Mouse (Mus musculus) forebrain, embryonic 16.5 days (tissue): ENCODE measurements around the gene Cacna1g. TPM values are rescaled to one million over a fixed set of nuclear protein-coding genes. Genes with fewer than 3 reads are reported as not detected.

Experiments used
- ATAC-seq: fragments of 200-750 bp; cut with Nextera tagmentation; 2 replicates; pipeline ENCODE4 v1.8.0; 2017; ENCODE audit warnings: mild to moderate bottlenecking, moderate library complexity
- H3K27ac ChIP-seq: fragments of 300-500 bp; sonication (generic); 2 replicates; pipeline ENCODE4 v1.5.1; 2014; ENCODE audit warnings: low read length, control low read depth
- H3K27me3 ChIP-seq: fragments of 300-500 bp; sonication (generic); replicated peaks from 2 replicates; pipeline ENCODE4 v1.6.1; 2014; ENCODE audit warnings: low read length; ENCODE audit not compliant: control insufficient read depth, insufficient read depth
- H3K36me3 ChIP-seq: fragments of 300-500 bp; sonication (generic); 2 replicates; pipeline ENCODE4 v1.6.1; 2014; ENCODE audit not compliant: control insufficient read depth, insufficient read depth
- H3K4me1 ChIP-seq: fragments of 300-500 bp; sonication (generic); replicated peaks from 2 replicates; pipeline ENCODE4 v1.6.1; 2014; ENCODE audit warnings: low read length; ENCODE audit not compliant: control insufficient read depth, insufficient read depth
- H3K4me2 ChIP-seq: fragments of 300-500 bp; sonication (generic); 2 replicates; pipeline ENCODE4 v1.6.1; 2014; ENCODE audit warnings: mild to moderate bottlenecking, low read length, control low read depth
- H3K4me3 ChIP-seq: fragments of 300-500 bp; sonication (generic); replicated peaks from 2 replicates; pipeline ENCODE4 v1.5.1; 2014; ENCODE audit warnings: mild to moderate bottlenecking, low read length, control low read depth
- H3K9ac ChIP-seq: fragments of 300-500 bp; sonication (generic); replicated peaks from 2 replicates; pipeline ENCODE4 v1.6.1; 2014; ENCODE audit warnings: low read depth, low read length, control low read depth
- H3K9me3 ChIP-seq: fragments of 300-500 bp; sonication (generic); 2 replicates; pipeline ENCODE4 v1.6.1; 2016; ENCODE audit warnings: low read length; ENCODE audit not compliant: control insufficient read depth
- WGBS: fragments of 180-500 bp; shearing (Covaris S2); extraction: QIAGEN DNeasy Blood & Tissue Kit; methylation state at CpG from one replicate; pipeline ENCODE4 v1.1.7; 2014; 5-methylcytosine and 5-hydroxymethylcytosine counted together
- polyA plus RNA-seq: library from polyadenylated mRNA; unstranded; fragments of >200 nt; fragmentation: Nextera tagmentation; extraction: Ambion mirVana; gene quantifications from 2 replicates; pipeline ENCODE4 v1.2.1, GENCODE M21; 2015

Gene Cacna1g
- polyA plus RNA-seq, 1 experiment from 2014 or later, result 12.1 TPM

GRCm38 (mm10) chr11:94461856-94462255 lies 12.1 kb downstream of the Cacna1g start:
- Histone ChIP-seq H3K4me3 (no peak overlapping the region), H3K9ac (no peak overlapping the region), H3K36me3 (no peaks in the 10 kb centered on the region; the same call in 1 of the 2 replicates), H3K9me3 (no peaks in the 10 kb centered on the region), H3K4me1 (peaks cover 12% of the 10 kb centered on the region), H3K4me2 (no peak overlapping the region), H3K27ac (no peak overlapping the region), H3K27me3 (no peaks in the 10 kb centered on the region)
- ATAC-seq, result no peak
- WGBS, result 88% methylated on average over 11 of the region's 11 CpGs

- H3K9me3 ChIP-seq, result no peaks in the 10 kb centered on the region
- no peak overlapping the region for H3K4me3 ChIP-seq
- no peak overlapping the region for H3K4me2 ChIP-seq
- H3K27me3 ChIP-seq, result no peaks in the 10 kb centered on the region
- H3K27ac ChIP-seq, result no peak overlapping the region
- 86% methylated on average over 15 of the region's 15 CpGs for WGBS
- peaks cover 11% of the 10 kb centered on the region for H3K4me1 ChIP-seq
- no peaks in the 10 kb centered on the region; the same call in 1 of the 2 replicates for H3K36me3 ChIP-seq
- no peak for ATAC-seq
- H3K9ac ChIP-seq, result no peak overlapping the region
These were observed 17.0 kb downstream of the Cacna1g start for GRCm38 (mm10) chr11:94457001-94457400.

- Histone ChIP-seq H3K4me2 (no peak overlapping the region), H3K9me3 (no peaks in the 10 kb centered on the region), H3K36me3 (no peaks in the 10 kb centered on the region), H3K9ac (no peak overlapping the region), H3K27ac (no peak overlapping the region), H3K27me3 (no peaks in the 10 kb centered on the region), H3K4me3 (no peak overlapping the region), H3K4me1 (peaks cover 11% of the 10 kb centered on the region)
- WGBS, result 72% methylated on average over 3 of the region's 3 CpGs
- ATAC-seq, result no peak
These were observed 17.7 kb downstream of the Cacna1g start for GRCm38 (mm10) chr11:94456347-94456746.

GRCm38 (mm10) chr11:94455161-94455820 lies 18.7 kb downstream of the Cacna1g start:
- no peaks in the 10 kb centered on the region for H3K9me3 ChIP-seq
- H3K27ac ChIP-seq, result no peak overlapping the region
- WGBS, result 66% methylated on average over 10 of the region's 10 CpGs
- no peak overlapping the region for H3K4me2 ChIP-seq
- no peak for ATAC-seq
- no peak overlapping the region for H3K9ac ChIP-seq
- H3K4me3 ChIP-seq, result no peak overlapping the region
- peaks cover 11% of the 10 kb centered on the region for H3K4me1 ChIP-seq
- H3K27me3 ChIP-seq, result no peaks in the 10 kb centered on the region
- no peaks in the 10 kb centered on the region for H3K36me3 ChIP-seq

GRCm38 (mm10) chr11:94454756-94455155 lies 19.2 kb downstream of the Cacna1g start:
- Histone ChIP-seq H3K4me1 (peaks cover 14% of the 10 kb centered on the region), H3K36me3 (no peaks in the 10 kb centered on the region), H3K27ac (no peak overlapping the region), H3K9ac (no peak overlapping the region), H3K4me3 (no peak overlapping the region), H3K9me3 (no peaks in the 10 kb centered on the region), H3K27me3 (no peaks in the 10 kb centered on the region), H3K4me2 (no peak overlapping the region)
- WGBS, result 75% methylated on average over 5 of the region's 5 CpGs
- ATAC-seq, result peak; percentile 26; the same call in 1 of the 2 replicates

- no peak overlapping the region for H3K4me3 ChIP-seq
- no peak overlapping the region for H3K4me2 ChIP-seq
- 73% methylated on average over 12 of the region's 12 CpGs for WGBS
- peaks cover 25% of the 10 kb centered on the region for H3K4me1 ChIP-seq
- no peaks in the 10 kb centered on the region for H3K27me3 ChIP-seq
- H3K9ac ChIP-seq, result no peak overlapping the region
- no peak overlapping the region for H3K27ac ChIP-seq
- no peaks in the 10 kb centered on the region for H3K9me3 ChIP-seq
- H3K36me3 ChIP-seq, result no peaks in the 10 kb centered on the region
- ATAC-seq, result no peak
These were observed 22.8 kb downstream of the Cacna1g start for GRCm38 (mm10) chr11:94451091-94451773.

GRCm38 (mm10) chr11:94449886-94450285 lies 24.1 kb downstream of the Cacna1g start:
- peak overlapping the region; percentile 45; the same call in 1 of the 2 replicates for H3K27ac ChIP-seq
- no peak overlapping the region for H3K4me2 ChIP-seq
- no peak overlapping the region for H3K4me3 ChIP-seq
- H3K36me3 ChIP-seq, result no peaks in the 10 kb centered on the region
- no peak for ATAC-seq
- peaks cover 20% of the 10 kb centered on the region for H3K4me1 ChIP-seq
- no peaks in the 10 kb centered on the region for H3K9me3 ChIP-seq
- no peaks in the 10 kb centered on the region for H3K27me3 ChIP-seq
- H3K9ac ChIP-seq, result no peak overlapping the region
- 36% methylated on average over 5 of the region's 5 CpGs for WGBS

- H3K27me3 ChIP-seq, result no peaks in the 10 kb centered on the region
- WGBS, result 17% methylated on average over 8 of the region's 8 CpGs
- peak; percentile 36 for ATAC-seq
- no peaks in the 10 kb centered on the region for H3K36me3 ChIP-seq
- H3K4me3 ChIP-seq, result no peak overlapping the region
- H3K4me1 ChIP-seq, result peaks cover 22% of the 10 kb centered on the region
- H3K4me2 ChIP-seq, result no peak overlapping the region
- H3K27ac ChIP-seq, result peak overlapping the region; percentile 45; the same call in 1 of the 2 replicates
- no peak overlapping the region for H3K9ac ChIP-seq
- no peaks in the 10 kb centered on the region for H3K9me3 ChIP-seq
These were observed 24.8 kb downstream of the Cacna1g start for GRCm38 (mm10) chr11:94449239-94449638.

GRCm38 (mm10) chr11:94447017-94447416 lies 27.0 kb downstream of the Cacna1g start:
- Histone ChIP-seq H3K9ac (no peak overlapping the region), H3K27ac (no peak overlapping the region), H3K4me1 (peaks cover 22% of the 10 kb centered on the region), H3K36me3 (no peaks in the 10 kb centered on the region), H3K9me3 (no peaks in the 10 kb centered on the region), H3K4me3 (no peak overlapping the region), H3K4me2 (no peak overlapping the region), H3K27me3 (no peaks in the 10 kb centered on the region)
- WGBS, result 11% methylated on average over 3 of the region's 3 CpGs
- ATAC-seq, result no peak
